Mouse (Mus musculus) lung, embryonic 16.5 days (tissue): Measurements from ENCODE around the gene Nfkb1. TPM values are rescaled to one million over a fixed set of nuclear protein-coding genes. Genes with fewer than 3 reads are reported as not detected.
A peak's percentile ranks its signal among the peaks of the same experiment; 100 is the strongest.

Experiments used
- ATAC-seq: fragments of 200-750 bp; cut with Nextera tagmentation; 2 replicates; pipeline ENCODE4 v1.8.0; 2017; ENCODE audit warnings: low read depth, mild to moderate bottlenecking, moderate library complexity
- H3K27ac ChIP-seq: fragments of 300-500 bp; sonication (generic); 2 replicates; pipeline ENCODE4 v1.5.1; 2014; ENCODE audit warnings: mild to moderate bottlenecking, control low read depth, low read length
- H3K27me3 ChIP-seq: fragments of 300-500 bp; sonication (generic); 2 replicates; pipeline ENCODE4 v1.6.1; 2014; ENCODE audit warnings: low read depth, low read length, mixed read lengths; ENCODE audit not compliant: control insufficient read depth, insufficient read depth
- H3K36me3 ChIP-seq: fragments of 300-500 bp; sonication (generic); 2 replicates; pipeline ENCODE4 v1.6.1; 2014; ENCODE audit warnings: low read length; ENCODE audit not compliant: control insufficient read depth, insufficient read depth
- H3K4me1 ChIP-seq: fragments of 300-500 bp; sonication (generic); replicated peaks from 2 replicates; pipeline ENCODE4 v1.6.1; 2014; ENCODE audit warnings: low read length, mixed read lengths; ENCODE audit not compliant: control insufficient read depth, insufficient read depth
- H3K4me2 ChIP-seq: fragments of 300-500 bp; sonication (generic); 2 replicates; pipeline ENCODE4 v1.6.1; 2014; ENCODE audit warnings: low read depth, low read length, control low read depth
- H3K4me3 ChIP-seq: fragments of 300-500 bp; sonication (generic); 2 replicates; pipeline ENCODE4 v1.5.1; 2014; ENCODE audit warnings: mild to moderate bottlenecking, low read length, control low read depth
- H3K9ac ChIP-seq: fragments of 300-500 bp; sonication (generic); 2 replicates; pipeline ENCODE4 v1.6.1; 2014; ENCODE audit warnings: low read length, control low read depth
- H3K9me3 ChIP-seq: fragments of 300-500 bp; sonication (generic); 2 replicates; pipeline ENCODE4 v1.6.1; 2016; ENCODE audit warnings: low read length; ENCODE audit not compliant: control insufficient read depth
- WGBS: fragments of 180-500 bp; shearing (Covaris S2); extraction: QIAGEN DNeasy Blood & Tissue Kit; methylation state at CpG from one replicate; pipeline ENCODE4 v1.1.7; 2014; 5-methylcytosine and 5-hydroxymethylcytosine counted together
- polyA plus RNA-seq: library from polyadenylated mRNA; unstranded; fragments of >200 nt; fragmentation: Nextera tagmentation; extraction: Ambion mirVana; gene quantifications from 2 replicates; pipeline ENCODE4 v1.2.1, GENCODE M21; 2015

Nfkb1 gene
- polyA plus RNA-seq, 1 experiment from 2014 or later = 26.8 TPM

DNA sequence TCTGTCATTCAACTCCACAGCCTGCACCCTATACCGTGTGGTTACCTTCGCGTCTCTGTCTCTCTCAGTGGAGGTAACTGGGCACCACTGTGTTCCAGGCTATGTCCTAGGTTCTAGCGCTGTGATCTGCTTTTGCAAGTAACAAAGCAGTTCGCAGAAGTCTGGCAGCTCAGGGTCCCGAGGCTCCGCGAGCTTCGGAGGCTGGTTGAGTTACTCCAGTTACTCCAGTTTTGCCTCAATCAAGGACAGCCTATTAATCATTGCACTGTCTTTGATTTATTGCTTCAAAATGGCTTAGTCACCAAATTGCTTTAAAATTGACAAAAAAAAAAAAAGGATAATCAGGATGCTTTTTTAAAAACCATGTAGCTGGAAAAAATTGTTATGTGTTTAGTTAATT, 126.6 kb downstream of the Nfkb1 start:
- H3K9me3 ChIP-seq = no peaks in the 10 kb centered on the region
- H3K9ac ChIP-seq = no peak overlapping the region
- 85% methylated on average over 9 of the region's 9 CpGs for WGBS
- H3K27ac ChIP-seq = no peak overlapping the region
- no peaks in the 10 kb centered on the region for H3K36me3 ChIP-seq
- H3K4me3 ChIP-seq = no peak overlapping the region
- no peaks in the 10 kb centered on the region for H3K4me1 ChIP-seq
- no peak overlapping the region for H3K4me2 ChIP-seq
- no peaks in the 10 kb centered on the region for H3K27me3 ChIP-seq
- no peak for ATAC-seq

DNA sequence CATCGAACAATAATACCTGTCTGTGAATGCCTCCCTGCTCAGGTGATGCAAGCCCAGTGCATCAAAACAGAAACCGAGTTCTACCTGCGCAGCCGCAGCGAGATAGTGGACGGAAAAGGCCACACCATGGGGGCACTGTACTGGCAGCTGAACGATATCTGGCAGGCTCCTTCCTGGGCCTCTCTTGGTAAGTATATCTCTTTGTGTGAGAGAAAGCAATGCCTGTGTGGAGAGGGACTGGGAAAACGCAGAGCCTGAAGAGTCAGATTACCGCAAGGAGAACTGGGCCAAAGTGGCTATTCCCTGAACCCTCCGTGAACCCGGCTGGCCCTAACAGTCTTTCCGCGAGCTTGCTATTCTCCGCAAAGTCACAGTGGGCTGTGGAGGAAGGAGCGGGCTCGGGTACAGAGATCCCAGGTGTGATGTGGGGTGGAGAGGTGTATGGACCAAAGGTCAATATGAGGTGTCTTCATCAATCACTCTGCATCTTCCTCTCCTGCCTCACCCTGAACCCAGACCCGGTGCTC, 128.1 kb downstream of the Nfkb1 start:
- no peaks in the 10 kb centered on the region for H3K4me1 ChIP-seq
- H3K27me3 ChIP-seq = no peaks in the 10 kb centered on the region
- no peaks in the 10 kb centered on the region for H3K9me3 ChIP-seq
- no peaks in the 10 kb centered on the region for H3K36me3 ChIP-seq
- H3K4me3 ChIP-seq = no peak overlapping the region
- H3K27ac ChIP-seq = no peak overlapping the region
- no peak for ATAC-seq
- 68% methylated on average over 17 of the region's 17 CpGs for WGBS
- no peak overlapping the region for H3K9ac ChIP-seq
- H3K4me2 ChIP-seq = no peak overlapping the region

DNA sequence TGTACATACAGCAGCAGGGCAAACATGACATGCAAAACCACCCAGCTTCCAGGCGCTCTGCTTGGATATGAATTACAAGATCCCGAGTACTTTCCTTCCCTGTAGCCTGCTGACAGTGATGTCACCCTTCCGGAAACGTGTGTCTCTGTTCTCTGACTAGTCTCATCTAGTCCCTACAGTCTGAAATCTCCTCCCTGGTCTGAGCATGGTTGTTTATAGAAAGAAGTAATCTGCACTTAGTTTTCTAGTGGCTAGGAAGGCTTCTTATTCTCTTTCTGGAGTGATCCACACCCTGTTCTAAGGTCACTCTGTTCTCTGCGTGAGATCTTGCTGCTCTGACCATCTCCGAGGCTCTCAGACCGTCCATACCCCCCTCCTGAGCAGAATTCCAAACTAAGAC, 129.3 kb downstream of the Nfkb1 start:
- H3K27ac ChIP-seq = no peak overlapping the region
- H3K9me3 ChIP-seq = no peaks in the 10 kb centered on the region
- 72% methylated on average over 7 of the region's 7 CpGs for WGBS
- no peak overlapping the region for H3K4me3 ChIP-seq
- no peak overlapping the region for H3K4me2 ChIP-seq
- H3K27me3 ChIP-seq = no peaks in the 10 kb centered on the region
- no peak overlapping the region for H3K9ac ChIP-seq
- ATAC-seq = no peak
- no peaks in the 10 kb centered on the region for H3K36me3 ChIP-seq
- no peaks in the 10 kb centered on the region for H3K4me1 ChIP-seq

DNA sequence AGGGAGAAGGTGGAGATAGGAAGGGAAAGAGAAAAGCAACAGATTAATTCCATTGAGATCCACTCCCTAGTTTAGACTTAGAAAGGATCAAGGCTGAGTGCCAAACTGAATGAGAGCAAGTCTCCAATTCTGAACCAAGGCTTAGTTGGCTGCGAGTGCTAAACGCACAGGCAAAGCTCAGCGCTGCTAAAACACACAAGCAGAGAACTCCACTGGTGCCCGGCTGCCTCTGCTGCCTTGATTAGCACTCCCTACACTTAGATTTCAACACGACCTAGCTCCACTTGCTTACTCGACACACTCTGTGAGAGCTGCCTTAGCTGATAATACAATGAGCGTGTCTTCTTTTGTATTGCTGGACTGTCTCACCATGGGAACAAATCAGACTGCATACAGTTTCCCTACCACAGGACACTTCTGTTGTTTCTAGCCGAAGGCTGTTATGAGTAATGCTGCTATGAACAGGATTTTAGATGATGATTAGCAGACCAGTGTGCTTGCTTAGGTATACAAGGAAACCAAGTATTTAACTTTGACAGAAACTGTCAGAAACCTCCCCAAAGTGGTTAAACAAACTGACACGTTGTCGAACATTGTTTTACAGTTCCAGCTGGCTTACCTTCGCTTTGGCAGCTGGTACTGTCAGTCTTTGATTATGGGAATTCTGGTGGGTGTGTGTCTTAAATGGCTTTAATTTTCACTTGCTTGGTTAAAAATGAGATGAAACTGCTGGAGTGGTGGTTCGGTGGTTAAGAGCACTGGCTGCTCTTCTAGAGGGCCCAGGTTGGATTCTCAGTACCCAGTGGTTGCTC, 134.3 kb downstream of the Nfkb1 start:
- H3K27me3 ChIP-seq = no peaks in the 10 kb centered on the region
- no peak overlapping the region for H3K4me2 ChIP-seq
- WGBS = 82% methylated on average over 12 of the region's 12 CpGs
- no peaks in the 10 kb centered on the region for H3K36me3 ChIP-seq
- no peak overlapping the region for H3K9ac ChIP-seq
- no peak for ATAC-seq
- H3K9me3 ChIP-seq = no peaks in the 10 kb centered on the region
- no peak overlapping the region for H3K27ac ChIP-seq
- no peak overlapping the region for H3K4me3 ChIP-seq
- no peaks in the 10 kb centered on the region for H3K4me1 ChIP-seq

DNA sequence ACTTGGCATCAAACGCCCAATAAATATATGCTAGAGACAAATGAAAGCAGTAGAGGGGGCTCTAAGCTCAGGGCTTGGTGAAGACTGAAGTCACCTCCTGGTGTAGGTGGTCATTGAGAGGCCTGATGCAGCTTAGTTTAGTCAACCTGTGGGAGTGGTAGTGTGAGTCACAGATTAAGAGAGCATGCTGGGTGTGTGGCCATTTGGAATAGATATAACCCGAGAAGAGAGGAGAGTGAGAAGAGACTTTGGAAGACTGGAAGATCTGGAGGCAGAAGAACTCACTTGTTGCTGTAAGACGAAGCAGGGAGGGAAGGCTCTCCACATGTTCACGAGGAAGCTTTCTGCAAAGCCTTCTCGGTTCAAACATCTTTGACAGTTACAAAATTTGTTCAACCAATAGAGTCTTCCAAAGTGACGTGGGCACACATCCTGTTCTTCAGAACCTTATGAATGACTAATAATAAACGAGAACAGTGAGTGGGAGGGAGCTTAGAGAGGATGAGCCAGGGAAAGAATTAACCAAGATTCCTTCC, 135.2 kb downstream of the Nfkb1 start:
- ATAC-seq = no peak
- no peaks in the 10 kb centered on the region for H3K27me3 ChIP-seq
- WGBS = 57% methylated on average over 7 of the region's 7 CpGs
- no peaks in the 10 kb centered on the region for H3K9me3 ChIP-seq
- H3K4me1 ChIP-seq = no peaks in the 10 kb centered on the region
- no peak overlapping the region for H3K4me2 ChIP-seq
- no peak overlapping the region for H3K9ac ChIP-seq
- H3K36me3 ChIP-seq = no peaks in the 10 kb centered on the region
- H3K27ac ChIP-seq = no peak overlapping the region
- no peak overlapping the region for H3K4me3 ChIP-seq

DNA sequence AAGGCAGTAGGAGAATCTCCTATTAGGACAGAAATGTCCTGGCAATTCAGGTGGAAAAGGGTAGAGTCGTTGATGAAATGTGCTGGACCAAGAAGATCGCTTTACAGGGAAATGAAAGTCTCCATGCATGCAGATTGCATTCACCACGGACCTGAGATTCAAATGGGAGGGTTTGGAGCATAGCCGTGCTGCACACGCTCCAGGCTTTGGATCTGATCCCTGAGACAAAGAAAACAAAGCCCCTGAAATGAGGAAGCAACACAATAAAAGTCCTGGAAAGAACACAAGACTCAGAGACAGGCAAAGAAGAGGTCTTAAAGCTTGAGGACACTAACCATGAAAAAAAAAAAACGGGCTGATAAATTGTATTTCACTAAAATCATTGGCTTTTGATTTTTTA, 136.2 kb downstream of the Nfkb1 start:
- H3K27me3 ChIP-seq = no peaks in the 10 kb centered on the region
- ATAC-seq = no peak
- no peaks in the 10 kb centered on the region for H3K36me3 ChIP-seq
- no peaks in the 10 kb centered on the region for H3K9me3 ChIP-seq
- H3K4me1 ChIP-seq = no peaks in the 10 kb centered on the region
- no peak overlapping the region for H3K27ac ChIP-seq
- 79% methylated on average over 6 of the region's 6 CpGs for WGBS
- no peak overlapping the region for H3K9ac ChIP-seq
- no peak overlapping the region for H3K4me2 ChIP-seq
- no peak overlapping the region for H3K4me3 ChIP-seq

DNA sequence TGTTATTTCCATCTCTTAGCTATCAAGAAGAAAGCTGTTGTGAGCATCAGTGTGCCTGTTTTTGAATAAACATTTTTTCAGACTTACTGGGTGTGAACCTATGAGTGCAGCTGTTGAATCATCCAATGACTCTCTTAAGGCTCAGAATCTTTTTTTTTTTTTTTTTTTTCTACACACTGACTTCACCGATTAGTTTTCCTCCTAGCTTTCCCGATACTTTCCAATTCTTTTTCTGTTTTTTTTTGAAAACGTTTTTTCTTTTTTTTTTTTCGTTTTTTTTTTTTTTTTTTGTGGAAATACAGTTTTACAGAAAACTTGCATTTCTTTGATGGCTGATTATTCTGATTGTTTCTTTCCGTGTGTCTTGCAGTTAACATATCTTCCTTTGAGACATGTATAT, 138.5 kb downstream of the Nfkb1 start:
- 71% methylated on average over 5 of the region's 5 CpGs for WGBS
- H3K27ac ChIP-seq = no peak overlapping the region
- no peak overlapping the region for H3K4me3 ChIP-seq
- ATAC-seq = no peak
- H3K9me3 ChIP-seq = no peaks in the 10 kb centered on the region
- H3K4me2 ChIP-seq = no peak overlapping the region
- H3K9ac ChIP-seq = no peak overlapping the region
- H3K4me1 ChIP-seq = no peaks in the 10 kb centered on the region
- no peaks in the 10 kb centered on the region for H3K36me3 ChIP-seq
- H3K27me3 ChIP-seq = no peaks in the 10 kb centered on the region

DNA sequence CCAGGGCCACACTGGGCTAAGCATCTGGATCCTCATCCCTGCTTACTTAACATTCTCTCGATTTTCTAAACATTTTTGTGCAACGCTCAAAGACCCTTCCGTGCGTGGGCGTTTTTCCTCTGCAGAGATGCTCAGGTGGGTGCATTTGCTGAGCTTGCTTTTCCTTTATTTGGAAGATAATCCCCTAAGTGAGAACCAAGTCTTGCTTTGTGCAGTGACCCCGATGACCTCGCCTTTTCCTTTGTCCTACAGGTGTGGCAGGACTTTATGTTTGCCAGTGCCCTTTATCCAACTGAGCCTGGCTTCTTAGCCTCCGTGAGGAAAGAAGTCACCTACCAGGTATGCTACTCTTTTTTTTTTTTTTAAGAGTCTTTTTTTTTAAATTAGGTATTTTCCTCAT, 144.0 kb downstream of the Nfkb1 start:
- Histone ChIP-seq H3K27me3 (no peaks in the 10 kb centered on the region), H3K4me2 (no peak overlapping the region), H3K4me3 (no peak overlapping the region), H3K4me1 (no peaks in the 10 kb centered on the region; the same call in 1 of the 2 replicates), H3K9ac (no peak overlapping the region), H3K9me3 (no peaks in the 10 kb centered on the region), H3K36me3 (no peaks in the 10 kb centered on the region), H3K27ac (peak overlapping the region; percentile 59; the same call in 1 of the 2 replicates)
- ATAC-seq = no peak
- 72% methylated on average over 8 of the region's 8 CpGs for WGBS

DNA sequence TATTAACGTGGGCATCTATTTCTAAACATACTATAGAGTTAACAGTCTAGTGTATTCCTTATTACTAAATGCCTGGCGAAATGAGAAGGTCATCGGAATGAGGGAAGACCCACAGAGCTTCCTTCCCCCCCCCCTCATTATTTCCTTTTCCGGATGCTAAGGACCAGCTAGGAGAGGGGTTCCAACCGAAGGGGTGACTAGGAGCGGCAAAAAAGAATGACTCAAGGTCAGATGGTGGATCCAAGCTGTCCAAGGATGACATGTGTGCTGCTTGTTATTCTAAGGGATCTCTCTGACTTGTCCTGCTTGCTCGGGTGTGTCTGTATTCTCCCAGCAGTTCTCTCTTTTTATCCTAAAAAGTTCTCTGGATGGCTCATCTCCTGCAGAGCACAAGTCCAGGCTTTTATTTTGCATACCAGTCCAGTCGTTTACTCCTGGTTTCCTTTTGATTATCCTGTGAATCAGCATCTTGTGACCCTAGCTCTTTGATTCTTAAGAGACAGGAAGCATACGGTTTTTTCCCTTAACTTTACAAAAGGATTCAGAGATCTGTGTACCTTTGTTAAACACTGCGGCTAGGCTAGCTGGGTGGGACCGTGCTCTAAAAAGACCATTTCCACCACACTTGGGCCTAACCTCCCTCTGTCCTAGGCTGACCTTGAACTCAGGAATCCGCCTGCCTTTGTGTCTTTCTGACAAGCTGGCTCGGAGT, 145.0 kb downstream of the Nfkb1 start:
- 52% methylated on average over 13 of the region's 13 CpGs for WGBS
- peak overlapping the region; percentile 59 for H3K27ac ChIP-seq
- ATAC-seq = peak; percentile 47; the same call in 1 of the 2 replicates

More for the DNA sequence above, 145.0 kb downstream of the Nfkb1 start:
- Histone ChIP-seq H3K4me3 (no peak overlapping the region), H3K4me2 (no peak overlapping the region), H3K27me3 (no peaks in the 10 kb centered on the region), H3K36me3 (no peaks in the 10 kb centered on the region), H3K9ac (no peak overlapping the region), H3K4me1 (no peaks in the 10 kb centered on the region; the same call in 1 of the 2 replicates), H3K9me3 (no peaks in the 10 kb centered on the region)
